In genomic region chr12:12321111-12321510, GRCm38 (mm10) we compare ENCODE assay signal across 17 mouse cellular contexts. TPM values are rescaled to one million over a fixed set of nuclear protein-coding genes. Genes with fewer than 3 reads are reported as not detected.
DNase-seq lines count a peak whose midpoint lies in the region; ATAC-seq and TF ChIP-seq lines count a peak whose summit lies in the region.
"Had no signal": no experiment of that assay in that cellular context is flagged by ENCODE, and none has a peak within 500 bp of the region (broad histone marks: within the 10 kb centered on the region; RNA-seq: fewer than 3 reads in every experiment).

No protein-coding gene starts in this region.

- H3K27ac ChIP-seq in embryonic facial prominence, embryonic 12.5 days: no peak overlapping the region
- H3K27ac ChIP-seq in embryonic facial prominence, embryonic 10.5 days (replicated peaks): no peak overlapping the region
- peak overlapping the region; percentile 36; the same call in 1 of the 2 replicates for H3K27ac ChIP-seq in left cerebral cortex, adult 2 months
- H3K27ac ChIP-seq in forebrain, embryonic 16.5 days (ENCODE audit: low read length): peak overlapping the region; percentile 52
- no peak overlapping the region for H3K27ac ChIP-seq in midbrain, embryonic 14.5 days (replicated peaks; ENCODE audit: low read depth, low read length)
- H3K27ac ChIP-seq: hindbrain, embryonic 10.5 days; hindbrain, embryonic 14.5 days; intestine, embryonic 15.5 days had no signal

- no peak overlapping the region for H3K4me2 ChIP-seq in embryonic facial prominence, embryonic 12.5 days (replicated peaks)
- H3K4me2 ChIP-seq in forebrain, embryonic 16.5 days (ENCODE audit: low read length): no peak overlapping the region
- H3K4me2 ChIP-seq in midbrain, embryonic 14.5 days (ENCODE audit: low read length): no peak overlapping the region
- H3K4me2 ChIP-seq: heart, embryonic 12.5 days; hindbrain, embryonic 14.5 days; intestine, embryonic 15.5 days had no signal

- no peak overlapping the region for H3K4me3 ChIP-seq in embryonic facial prominence, embryonic 12.5 days
- H3K4me3 ChIP-seq in embryonic facial prominence, embryonic 10.5 days: no peak overlapping the region
- no peak overlapping the region for H3K4me3 ChIP-seq in left cerebral cortex, adult 2 months
- H3K4me3 ChIP-seq in forebrain, embryonic 16.5 days (replicated peaks; ENCODE audit: low read length): no peak overlapping the region
- H3K4me3 ChIP-seq in midbrain, embryonic 14.5 days (replicated peaks; ENCODE audit: low read depth, low read length): no peak overlapping the region
- H3K4me3 ChIP-seq: heart, embryonic 12.5 days; hindbrain, embryonic 10.5 days; intestine, embryonic 15.5 days had no signal

- H3K4me1 ChIP-seq in embryonic facial prominence, embryonic 12.5 days: no peaks in the 10 kb centered on the region; the same call in 1 of the 2 replicates
- H3K4me1 ChIP-seq in embryonic facial prominence, embryonic 10.5 days: peaks cover 11% of the 10 kb centered on the region
- peaks cover 40% of the 10 kb centered on the region for H3K4me1 ChIP-seq in forebrain, embryonic 16.5 days (replicated peaks; ENCODE audit: control insufficient read depth, insufficient read depth, low read length)
- no peaks in the 10 kb centered on the region for H3K4me1 ChIP-seq in midbrain, embryonic 14.5 days (ENCODE audit: control insufficient read depth, insufficient read depth, low read length)

- 0 out of 2 replicates have a peak, but pooled peaks have one; percentile 43 for ATAC-seq in embryonic facial prominence, embryonic 12.5 days (ENCODE audit: insufficient number of reproducible peaks, insufficient read depth, low FRiP score, low TSS enrichment)
- peak; percentile 47 for ATAC-seq in forebrain, embryonic 16.5 days
- ATAC-seq in midbrain, embryonic 14.5 days (ENCODE audit: low FRiP score, low TSS enrichment): no peak
- ATAC-seq: CD4-positive, CD25-positive, alpha-beta regulatory T cell, adult 4 months; intestine, embryonic 15.5 days had no signal

- no peak for TF ChIP-seq CTCF in left cerebral cortex, adult 2 months (IDR thresholded peaks at IDR 0.05)

- H3K36me3 ChIP-seq in embryonic facial prominence, embryonic 12.5 days: no peaks in the 10 kb centered on the region
- no peaks in the 10 kb centered on the region for H3K36me3 ChIP-seq in embryonic facial prominence, embryonic 10.5 days (replicated peaks)
- no peaks in the 10 kb centered on the region for H3K36me3 ChIP-seq in forebrain, embryonic 16.5 days (ENCODE audit: control insufficient read depth, insufficient read depth)
- H3K36me3 ChIP-seq in midbrain, embryonic 14.5 days (ENCODE audit: control insufficient read depth, insufficient read depth, low read length): no peaks in the 10 kb centered on the region
- H3K36me3 ChIP-seq: G1E; heart, embryonic 12.5 days; hindbrain, embryonic 10.5 days; intestine, embryonic 15.5 days had no signal

- no peak for DNase-seq in embryonic facial prominence, embryonic 10.5 days (ENCODE audit: low spot score)
- DNase-seq in left cerebral cortex, adult 2 months (ENCODE audit: extremely low spot score in 1 of 2, low spot score in 2 of 2): no peak
- DNase-seq in left cerebral cortex, adult 8-10 months (ENCODE audit: low spot score in 2 of 2): no peak
- no peak for DNase-seq in retina, embryonic 14.5 days (ENCODE audit: low spot score)
- no peak for DNase-seq in midbrain, embryonic 14.5 days
- DNase-seq: adrenal gland, adult 8-10 months; cerebellum, adult 2 months; cerebellum, postnatal 10 days; gastrocnemius, postnatal 25 days had no signal

- H3K9ac ChIP-seq in embryonic facial prominence, embryonic 12.5 days: no peak overlapping the region
- no peak overlapping the region for H3K9ac ChIP-seq in forebrain, embryonic 16.5 days (replicated peaks; ENCODE audit: low read depth, low read length)
- no peak overlapping the region for H3K9ac ChIP-seq in midbrain, embryonic 14.5 days (replicated peaks; ENCODE audit: low read length)
- H3K9ac ChIP-seq: heart, embryonic 12.5 days; hindbrain, embryonic 14.5 days; intestine, embryonic 15.5 days had no signal

- H3K27me3 ChIP-seq in embryonic facial prominence, embryonic 12.5 days: no peaks in the 10 kb centered on the region
- no peaks in the 10 kb centered on the region for H3K27me3 ChIP-seq in embryonic facial prominence, embryonic 10.5 days (replicated peaks; ENCODE audit: low read depth, poor library complexity, severe bottlenecking)
- no peaks in the 10 kb centered on the region for H3K27me3 ChIP-seq in forebrain, embryonic 16.5 days (replicated peaks; ENCODE audit: control insufficient read depth, insufficient read depth, low read length)
- no peaks in the 10 kb centered on the region for H3K27me3 ChIP-seq in midbrain, embryonic 14.5 days (ENCODE audit: control insufficient read depth, insufficient read depth, low read length)
- H3K27me3 ChIP-seq: heart, embryonic 12.5 days; intestine, embryonic 15.5 days had no signal

- intact Hi-C loops in left cerebral cortex, adult 2 months (cut with DNase I): loop anchor here (5.0 kb wide), 1 partner anchor 621 kb away; the partner anchor contains the start of gene Mycn

- WGBS in embryonic facial prominence, embryonic 12.5 days: 49% methylated on average over 3 of the region's 3 CpGs
- WGBS in embryonic facial prominence, embryonic 10.5 days: 86% methylated on average over 3 of the region's 3 CpGs
- WGBS in forebrain, embryonic 16.5 days: 56% methylated on average over 3 of the region's 3 CpGs
- WGBS in midbrain, embryonic 14.5 days: 70% methylated on average over 3 of the region's 3 CpGs

- H3K9me3 ChIP-seq in embryonic facial prominence, embryonic 12.5 days: no peaks in the 10 kb centered on the region
- H3K9me3 ChIP-seq in embryonic facial prominence, embryonic 10.5 days: no peaks in the 10 kb centered on the region
- H3K9me3 ChIP-seq in forebrain, embryonic 16.5 days (ENCODE audit: control insufficient read depth, low read length): no peaks in the 10 kb centered on the region
- H3K9me3 ChIP-seq in midbrain, embryonic 14.5 days (ENCODE audit: control insufficient read depth, low read length): no peaks in the 10 kb centered on the region
- H3K9me3 ChIP-seq: heart, embryonic 12.5 days; hindbrain, embryonic 10.5 days; intestine, embryonic 15.5 days had no signal

RNA-seq across cellular contexts. Expression of gene Fam49a, which starts 59.2 kb away (rescaled TPM):
- polyA plus RNA-seq in embryonic facial prominence, embryonic 12.5 days (2016; fragmentation: Nextera tagmentation; extraction: Ambion mirVana): 7.1 and 7.4 TPM in 2 replicates
- 6.3 and 6.4 TPM in 2 replicates for polyA plus RNA-seq in embryonic facial prominence, embryonic 10.5 days (2016; fragmentation: Nextera tagmentation; extraction: Ambion mirVana)
- 100 to 1,000 TPM; 174 to 176 TPM for total RNA-seq in left cerebral cortex, adult 2 months (2021)
- total RNA-seq in left cerebral cortex, adult 8-10 months (2022): 100 to 1,000 TPM; 156 to 178 (median 169) TPM
- polyA plus RNA-seq in forebrain, embryonic 16.5 days (2015; fragmentation: Nextera tagmentation; extraction: Ambion mirVana): 186 and 218 TPM in 2 replicates
- 48.6 and 57.0 TPM in 2 replicates for polyA plus RNA-seq in midbrain, embryonic 14.5 days (2014; fragmentation: Nextera tagmentation; extraction: Ambion mirVana)
- polyA plus RNA-seq: G1E had no signal

Comparison
In these comparisons a context has a peak if more than half of its experiments do, and no peak if none do; other contexts are left out.
1. H3K27ac ChIP-seq: peak in left cerebral cortex, adult 2 months (single experiment) and forebrain, embryonic 16.5 days (single experiment); none in embryonic facial prominence, embryonic 12.5 days (single experiment), embryonic facial prominence, embryonic 10.5 days (single experiment) and midbrain, embryonic 14.5 days (single experiment).